Comparison of ENCODE assay signal across 19 mouse cellular contexts in genomic region chr10:69278764-69279606, GRCm38 (mm10).
DNase-seq lines count a peak whose midpoint lies in the region; ATAC-seq and TF ChIP-seq lines count a peak whose summit lies in the region.
"Had no signal": no experiment of that assay in that cellular context is flagged by ENCODE, and none has a peak within 500 bp of the region (broad histone marks: within the 10 kb centered on the region; RNA-seq: fewer than 3 reads in every experiment).

No protein-coding gene starts in this region.

- no peak overlapping the region for H3K9ac ChIP-seq in neural tube, embryonic 15.5 days (replicated peaks)
- H3K9ac ChIP-seq: forebrain, embryonic 12.5 days; hindbrain, embryonic 12.5 days had no signal

- no peak overlapping the region for H3K4me2 ChIP-seq in neural tube, embryonic 15.5 days
- H3K4me2 ChIP-seq: forebrain, embryonic 12.5 days; hindbrain, embryonic 12.5 days had no signal

- peak; percentile 13 for DNase-seq in gastrocnemius, adult 2 months
- DNase-seq in gastrocnemius, adult 18-20 months (ENCODE audit: low spot score) = no peak
- DNase-seq in kidney, postnatal 25 days = peak; percentile 33 to 55
- no peak for DNase-seq in kidney, postnatal 4 days
- DNase-seq in limb, embryonic 10.5 days (ENCODE audit: low spot score) = peak; percentile 54
- DNase-seq in layer of hippocampus, adult 9-11 months = no peak
- DNase-seq: adrenal gland, postnatal 14 days; cerebellum, adult 11 months; cerebellum, postnatal 25 days; gastrocnemius, postnatal 36 days; lung, adult 18-20 months; lung, postnatal 14 days; thymus, postnatal 36 days had no signal

- intact Hi-C loops in gastrocnemius, adult 2 months (cut with DNase I) = no loop called here

- H3K9me3 ChIP-seq in limb, embryonic 10.5 days (replicated peaks) = no peaks in the 10 kb centered on the region
- no peaks in the 10 kb centered on the region for H3K9me3 ChIP-seq in neural tube, embryonic 15.5 days (replicated peaks)
- H3K9me3 ChIP-seq: forebrain, embryonic 12.5 days; hindbrain, embryonic 12.5 days had no signal

- no peak overlapping the region for H3K4me3 ChIP-seq in gastrocnemius, adult 2 months
- no peak overlapping the region for H3K4me3 ChIP-seq in limb, embryonic 10.5 days
- H3K4me3 ChIP-seq in neural tube, embryonic 15.5 days (replicated peaks) = no peak overlapping the region
- H3K4me3 ChIP-seq: forebrain, embryonic 12.5 days; hindbrain, embryonic 12.5 days had no signal

- H3K27ac ChIP-seq in gastrocnemius, adult 2 months = peak overlapping the region; percentile 77
- 0 out of 2 replicates have a peak overlapping the region, but pooled peaks have one; percentile 1 for H3K27ac ChIP-seq in limb, embryonic 10.5 days
- H3K27ac ChIP-seq in neural tube, embryonic 15.5 days (replicated peaks) = no peak overlapping the region
- H3K27ac ChIP-seq: forebrain, embryonic 12.5 days; hindbrain, embryonic 12.5 days had no signal

- H3K4me1 ChIP-seq in limb, embryonic 10.5 days = peaks cover 15% of the 10 kb centered on the region
- H3K4me1 ChIP-seq in neural tube, embryonic 15.5 days = 0 out of 2 replicates have a peak, but pooled peaks cover 4% of the 10 kb centered on the region
- H3K4me1 ChIP-seq: hindbrain, embryonic 12.5 days had no signal

- ATAC-seq in neural tube, embryonic 15.5 days (ENCODE audit: low FRiP score) = peak; percentile 61
- ATAC-seq: intestine, embryonic 16.5 days; midbrain, embryonic 16.5 days had no signal

- WGBS in limb, embryonic 10.5 days = 42% methylated on average over 18 of the region's 18 CpGs
- WGBS in neural tube, embryonic 15.5 days = 56% methylated on average over 18 of the region's 18 CpGs

- no peak for TF ChIP-seq CTCF in gastrocnemius, adult 2 months (IDR thresholded peaks at IDR 0.05)

- peaks cover 48% of the 10 kb centered on the region for H3K27me3 ChIP-seq in limb, embryonic 10.5 days (ENCODE audit: low read depth, poor library complexity, severe bottlenecking)
- no peaks in the 10 kb centered on the region for H3K27me3 ChIP-seq in neural tube, embryonic 15.5 days (replicated peaks)
- H3K27me3 ChIP-seq: CH12.LX; forebrain, embryonic 12.5 days; hindbrain, embryonic 12.5 days had no signal

- peaks cover 20% of the 10 kb centered on the region; the same call in 1 of the 2 replicates for H3K36me3 ChIP-seq in limb, embryonic 10.5 days
- H3K36me3 ChIP-seq in neural tube, embryonic 15.5 days = peaks cover 9% of the 10 kb centered on the region; the same call in 1 of the 2 replicates

Comparison
In these comparisons a context has a peak if more than half of its experiments do, and no peak if none do; other contexts are left out.
1. DNase-seq: peak in gastrocnemius, adult 2 months (single experiment), kidney, postnatal 25 days (2 of 2) and limb, embryonic 10.5 days (single experiment); none in gastrocnemius, adult 18-20 months (single experiment), kidney, postnatal 4 days (0 of 2) and layer of hippocampus, adult 9-11 months (single experiment).